Mouse (Mus musculus) heart, postnatal 0 days (tissue): ENCODE measurements around the gene Pdss2. TPM values are rescaled to one million over a fixed set of nuclear protein-coding genes. Genes with fewer than 3 reads are reported as not detected.

Source experiments
- ATAC-seq: fragments of 200-750 bp; cut with Nextera tagmentation; 2 replicates; pipeline ENCODE4 v1.8.0; 2017; ENCODE audit warnings: low read depth, moderate number of reproducible peaks, moderate library complexity; ENCODE audit not compliant: insufficient read depth
- DNase-seq: peaks from one replicate; pipeline ENCODE4 v3.0.0-alpha.2; 2016; ENCODE audit warnings: low spot score
- H3K27ac ChIP-seq: fragments of 300-500 bp; sonication (generic); 2 replicates; pipeline ENCODE4 v1.5.1; 2014; ENCODE audit warnings: low read depth, mild to moderate bottlenecking
- H3K27me3 ChIP-seq: fragments of 300-500 bp; sonication (generic); 2 replicates; pipeline ENCODE4 v1.6.1; 2014; ENCODE audit warnings: low read length, mixed read lengths; ENCODE audit not compliant: control insufficient read depth, insufficient read depth
- H3K36me3 ChIP-seq: fragments of 300-500 bp; sonication (generic); replicated peaks from 2 replicates; pipeline ENCODE4 v1.6.1; 2014; ENCODE audit warnings: low read length, mixed read lengths; ENCODE audit not compliant: control insufficient read depth, insufficient read depth
- H3K4me1 ChIP-seq: fragments of 300-500 bp; sonication (generic); 2 replicates; pipeline ENCODE4 v1.6.1; 2014; ENCODE audit warnings: antibody characterized with exemption; ENCODE audit not compliant: control insufficient read depth, insufficient read depth
- H3K4me2 ChIP-seq: fragments of 300-500 bp; sonication (generic); 2 replicates; pipeline ENCODE4 v1.6.1; 2014; ENCODE audit warnings: low read depth, mild to moderate bottlenecking, low read length, moderate library complexity
- H3K4me3 ChIP-seq: fragments of 300-500 bp; sonication (generic); 2 replicates; pipeline ENCODE4 v1.5.1; 2014; ENCODE audit warnings: low read depth, low read length
- H3K9ac ChIP-seq: fragments of 300-500 bp; sonication (generic); replicated peaks from 2 replicates; pipeline ENCODE4 v1.6.1; 2014; ENCODE audit warnings: low read depth, low read length, mixed read lengths
- H3K9me3 ChIP-seq: fragments of 300-500 bp; sonication (generic); replicated peaks from 2 replicates; pipeline ENCODE4 v1.6.1; 2016; ENCODE audit warnings: low read length; ENCODE audit not compliant: control insufficient read depth
- CTCF ChIP-seq: IDR thresholded peaks from 2 replicates; pipeline ENCODE4 v1.5.1; 2016; ENCODE audit warnings: antibody characterized with exemption, control low read depth, low read depth
- EP300 ChIP-seq: IDR thresholded peaks from 2 replicates; pipeline ENCODE4 v1.6.1; 2016; ENCODE audit warnings: antibody characterized with exemption, low read depth
- WGBS: fragments of 180-500 bp; shearing (Covaris S2); extraction: QIAGEN DNeasy Blood & Tissue Kit; methylation state at CpG from one replicate; pipeline ENCODE4 v1.1.7; 2014; 5-methylcytosine and 5-hydroxymethylcytosine counted together
- polyA plus RNA-seq: library from polyadenylated mRNA; unstranded; fragments of >200 nt; fragmentation: Nextera tagmentation; extraction: Ambion mirVana; gene quantifications from 2 replicates; pipeline ENCODE4 v1.2.1, GENCODE M21; 2015
- total RNA-seq: library from RNA; depleted of rRNA; stranded (reverse); fragments of >200 nt; gene quantifications from 2 replicates; pipeline ENCODE4 v1.2.3, GENCODE M21; 2014; ENCODE audit warnings: low replicate concordance

The Pdss2 gene
- total and polyA plus RNA-seq, 2 experiments from 2014 or later: 14.7 to 28.9 TPM

- TF ChIP-seq CTCF (no peak), EP300 (no peak)
- H3K4me3 ChIP-seq: no peak overlapping the region
- DNase-seq (no peak), ATAC-seq (no peak)
- whole genome bisulfite sequencing: 50% methylated on average over 8 of the region's 8 CpGs
- no peaks in the 10 kb centered on the region for H3K9me3 ChIP-seq
- H3K4me2 ChIP-seq: no peak overlapping the region
- H3K27me3 ChIP-seq: no peaks in the 10 kb centered on the region
- 0 out of 2 replicates have a peak, but pooled peaks cover 4% of the 10 kb centered on the region for H3K4me1 ChIP-seq
- H3K9ac ChIP-seq: no peak overlapping the region
- H3K36me3 ChIP-seq: no peaks in the 10 kb centered on the region
- no peak overlapping the region for H3K27ac ChIP-seq
These were observed 56.2 kb downstream of the Pdss2 start for GRCm38 (mm10) chr10:43277266-43278145.

GRCm38 (mm10) chr10:43279637-43280288, 58.5 kb downstream of the Pdss2 start:
- no peak for DNase-seq
- H3K27me3 ChIP-seq: no peaks in the 10 kb centered on the region
- no peak for ATAC-seq
- no peaks in the 10 kb centered on the region for H3K36me3 ChIP-seq
- no peak overlapping the region for H3K9ac ChIP-seq
- H3K4me2 ChIP-seq: no peak overlapping the region
- 78% methylated on average over 5 of the region's 5 CpGs for WGBS
- TF ChIP-seq EP300 (no peak), CTCF (no peak)
- no peaks in the 10 kb centered on the region for H3K9me3 ChIP-seq
- H3K27ac ChIP-seq: no peak overlapping the region
- H3K4me1 ChIP-seq: 0 out of 2 replicates have a peak, but pooled peaks cover 4% of the 10 kb centered on the region
- H3K4me3 ChIP-seq: no peak overlapping the region

GRCm38 (mm10) chr10:43285541-43285940, 64.3 kb downstream of the Pdss2 start:
- Histone ChIP-seq H3K36me3 (no peaks in the 10 kb centered on the region), H3K27me3 (no peaks in the 10 kb centered on the region), H3K27ac (no peak overlapping the region), H3K9ac (no peak overlapping the region), H3K9me3 (no peaks in the 10 kb centered on the region), H3K4me2 (no peak overlapping the region), H3K4me1 (peaks cover 7% of the 10 kb centered on the region), H3K4me3 (no peak overlapping the region)
- WGBS: 90% methylated on average over 1 of the region's 1 CpGs
- TF ChIP-seq CTCF (no peak), EP300 (no peak)
- no peak for DNase-seq
- no peak for ATAC-seq

- H3K9ac ChIP-seq: no peak overlapping the region
- H3K27ac ChIP-seq: no peak overlapping the region
- 47% methylated on average over 2 of the region's 2 CpGs for WGBS
- no peaks in the 10 kb centered on the region for H3K9me3 ChIP-seq
- peaks cover 7% of the 10 kb centered on the region for H3K4me1 ChIP-seq
- TF ChIP-seq CTCF: no peak
- no peak for TF ChIP-seq EP300
- no peak for ATAC-seq
- no peaks in the 10 kb centered on the region for H3K36me3 ChIP-seq
- H3K4me2 ChIP-seq: no peak overlapping the region
- no peak overlapping the region for H3K4me3 ChIP-seq
- H3K27me3 ChIP-seq: no peaks in the 10 kb centered on the region
- no peak for DNase-seq
These were observed 69.4 kb downstream of the Pdss2 start for GRCm38 (mm10) chr10:43290638-43291230.

- Histone ChIP-seq H3K4me3 (no peak overlapping the region), H3K9me3 (no peaks in the 10 kb centered on the region), H3K36me3 (no peaks in the 10 kb centered on the region), H3K9ac (no peak overlapping the region), H3K4me1 (peaks cover 7% of the 10 kb centered on the region), H3K27ac (no peak overlapping the region), H3K27me3 (no peaks in the 10 kb centered on the region), H3K4me2 (no peak overlapping the region)
- TF ChIP-seq EP300 (no peak), CTCF (no peak)
- ATAC-seq (no peak), DNase-seq (no peak)
- WGBS: 73% methylated on average over 2 of the region's 2 CpGs
These were observed 70.0 kb downstream of the Pdss2 start for GRCm38 (mm10) chr10:43291333-43291736.
